Mouse (Mus musculus): ENCODE measurements around the gene Jph4. TPM values are rescaled to one million over a fixed set of nuclear protein-coding genes. Genes with fewer than 3 reads are reported as not detected.

The Jph4 gene
- 0.06 TPM for polyA plus RNA-seq (2017; shearing (Covaris generic))

GRCm38 (mm10) chr14:55116425-55117200 lies at the start of gene Jph4:
Gene Jph4 (minus strand): TSS chr14:55116935.

DNA sequence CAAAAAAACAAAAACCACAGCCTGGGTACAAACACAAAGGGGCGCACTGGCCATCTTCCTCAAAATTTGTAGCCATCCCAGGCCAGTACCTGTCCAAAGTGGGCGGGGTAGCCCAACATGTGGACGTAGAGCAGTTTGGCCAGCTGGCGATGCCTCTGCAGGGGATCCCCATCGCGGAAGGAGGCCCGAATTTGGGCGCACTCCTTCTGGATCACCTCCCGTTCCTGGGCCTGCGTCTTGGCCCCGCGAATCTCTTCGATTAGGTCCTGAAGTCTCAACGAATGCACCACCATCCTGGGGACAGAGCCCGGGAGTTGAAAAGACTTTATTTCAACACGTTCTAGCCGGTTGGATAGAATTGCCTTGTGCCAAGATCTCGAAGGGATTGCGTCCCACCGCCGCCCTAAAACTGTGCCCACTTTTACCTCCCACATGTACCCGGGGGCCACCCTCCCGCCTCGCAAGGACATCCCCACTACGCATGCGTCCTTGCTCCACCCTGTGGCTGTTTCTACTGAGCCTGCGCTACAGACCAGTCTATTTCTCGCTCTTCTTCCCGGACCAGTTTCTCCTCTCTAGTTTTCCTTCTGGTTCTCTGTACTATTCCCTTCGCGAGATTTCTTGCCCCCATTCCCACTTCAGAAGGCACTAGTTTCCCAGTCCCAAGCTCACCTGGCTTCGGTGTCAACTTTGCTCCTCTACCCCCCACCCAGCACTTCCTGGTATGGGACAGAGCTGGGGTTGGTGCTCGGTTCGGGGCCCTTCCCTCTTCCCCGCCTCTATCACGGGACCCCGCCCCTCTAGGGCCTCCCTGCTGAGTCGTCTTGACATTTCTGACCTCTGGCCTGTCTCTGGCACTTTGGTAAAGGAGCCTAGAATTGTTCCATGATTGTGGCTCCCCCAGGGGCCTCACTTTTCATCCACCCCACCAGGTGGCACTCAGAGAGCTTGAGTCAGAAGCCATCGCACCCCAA lies 10.6 kb downstream of the Jph4 start, which contains the start of gene Ap1g2:
TSS of gene Ap1g2 (minus strand) at position 758 of the 974 bp plus-strand sequence.

GRCm38 (mm10) chr14:55094704-55095231 lies 22.0 kb downstream of the Jph4 start, which contains the start of gene Thtpa:
Gene Thtpa (plus strand): TSS chr14:55094784.

GRCm38 (mm10) chr14:55092011-55092577 lies 24.6 kb downstream of the Jph4 start, which contains the start of gene Zfhx2:
Gene Zfhx2 (minus strand): TSS chr14:55092324.

Other genes starting within 250 kb of the Jph4 start
- gene Homez, start 246.0 kb downstream of the Jph4 start, polyA plus RNA-seq (2017; shearing (Covaris generic)), result 11.9 TPM
- gene Ppp1r3e, start 239.4 kb downstream of the Jph4 start, polyA plus RNA-seq (2017; shearing (Covaris generic)), result 1.3 TPM
- 0.34 TPM for gene Bcl2l2, start 233.6 kb downstream of the Jph4 start, polyA plus RNA-seq (2017; shearing (Covaris generic))
- gene Gm20521, start 233.5 kb downstream of the Jph4 start, polyA plus RNA-seq (2017; shearing (Covaris generic)), result not detected
- 243 TPM for gene Pabpn1, start 224.4 kb downstream of the Jph4 start, polyA plus RNA-seq (2017; shearing (Covaris generic))
- gene Slc22a17, start 203.8 kb downstream of the Jph4 start, polyA plus RNA-seq (2017; shearing (Covaris generic)), result 6.7 TPM
- gene Efs, start 190.8 kb downstream of the Jph4 start, polyA plus RNA-seq (2017; shearing (Covaris generic)), result not detected
- gene Il25, start 184.2 kb downstream of the Jph4 start, polyA plus RNA-seq (2017; shearing (Covaris generic)), result not detected
- gene Cmtm5, start 180.7 kb downstream of the Jph4 start, polyA plus RNA-seq (2017; shearing (Covaris generic)), result 0.29 TPM
- gene Myh6, start 150.0 kb downstream of the Jph4 start, polyA plus RNA-seq (2017; shearing (Covaris generic)), result not detected
- gene Gm17428, start 140.0 kb downstream of the Jph4 start, polyA plus RNA-seq (2017; shearing (Covaris generic)), result not detected
- gene Myh7, start 122.3 kb downstream of the Jph4 start, polyA plus RNA-seq (2017; shearing (Covaris generic)), result not detected
- gene Ngdn, start 101.5 kb downstream of the Jph4 start, polyA plus RNA-seq (2017; shearing (Covaris generic)), result 130 TPM
- gene Zfhx2, start 24.6 kb downstream of the Jph4 start, polyA plus RNA-seq (2017; shearing (Covaris generic)), result 7.6 TPM
- 13.9 TPM for gene Thtpa, start 22.2 kb downstream of the Jph4 start, polyA plus RNA-seq (2017; shearing (Covaris generic))
- gene Ap1g2, start 10.3 kb downstream of the Jph4 start, polyA plus RNA-seq (2017; shearing (Covaris generic)), result 161 TPM
- gene Dhrs2, start 105.1 kb upstream of the Jph4 start, polyA plus RNA-seq (2017; shearing (Covaris generic)), result not detected